Mouse (Mus musculus): ENCODE data around the gene Lmbrd2. TPM values are rescaled to one million over a fixed set of nuclear protein-coding genes. Genes with fewer than 3 reads are reported as not detected.

The Lmbrd2 gene
- polyA plus RNA-seq, 1 experiment from 2014 or later = 3.9 TPM

DNA sequence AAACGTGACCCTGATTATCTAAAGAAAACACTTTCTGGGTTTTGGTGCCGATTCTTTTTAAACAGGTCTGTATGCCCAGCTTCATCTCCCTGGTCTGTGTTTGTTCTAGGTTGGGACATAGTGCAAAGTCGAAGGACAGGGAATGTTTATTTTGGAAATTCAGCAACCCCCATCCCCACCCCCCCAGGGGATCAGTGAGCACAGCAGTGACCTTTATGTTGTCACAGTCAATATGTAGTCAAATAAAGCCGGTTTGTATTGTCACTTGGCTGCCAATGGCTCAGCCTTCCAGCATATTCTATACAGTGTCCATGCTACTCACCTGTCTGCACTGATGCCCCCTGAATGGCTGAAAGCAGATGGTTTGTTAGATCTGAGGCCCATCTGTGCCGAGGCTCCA is 25.8 kb upstream of the Lmbrd2 start:
- Histone ChIP-seq H3K9ac (no peak overlapping the region), H3K9me3 (no peaks in the 10 kb centered on the region), H3K4me1 (no peaks in the 10 kb centered on the region), H3K4me2 (no peak overlapping the region), H3K27ac (no peak overlapping the region), H3K36me3 (replicated peaks) (peaks cover 72% of the 10 kb centered on the region), H3K27me3 (no peaks in the 10 kb centered on the region), H3K4me3 (replicated peaks) (no peak overlapping the region)
- ATAC-seq (ENCODE audit: low FRiP score) = no peak
- 81% methylated on average over 5 of the region's 5 CpGs for WGBS

DNA sequence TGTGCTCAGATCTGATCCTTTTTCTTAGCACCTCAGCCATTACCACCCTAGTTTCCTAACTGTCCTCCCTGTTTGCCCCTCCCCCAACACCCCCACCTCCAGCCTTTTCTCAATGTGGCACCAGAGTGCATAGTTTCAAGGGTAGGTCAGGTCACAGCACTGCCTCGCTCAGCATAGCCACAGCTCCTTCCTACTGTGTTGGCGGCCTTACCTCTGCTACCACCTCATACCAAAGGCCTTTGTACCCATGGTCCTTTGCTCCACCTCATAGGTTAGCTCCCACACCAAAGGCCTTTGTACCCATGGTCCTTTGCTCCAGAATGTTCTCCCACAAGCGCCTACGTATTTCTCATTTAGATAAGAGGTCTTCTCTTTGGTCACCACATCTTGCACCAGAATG is 21.5 kb upstream of the Lmbrd2 start:
- Histone ChIP-seq H3K4me2 (no peak overlapping the region), H3K27ac (no peak overlapping the region), H3K36me3 (replicated peaks) (peaks cover 86% of the 10 kb centered on the region), H3K27me3 (no peaks in the 10 kb centered on the region), H3K4me3 (replicated peaks) (no peak overlapping the region), H3K9ac (no peak overlapping the region), H3K9me3 (no peaks in the 10 kb centered on the region), H3K4me1 (no peaks in the 10 kb centered on the region)
- 89% methylated on average over 4 of the region's 4 CpGs for WGBS
- ATAC-seq (ENCODE audit: low FRiP score) = 0 out of 2 replicates have a peak, but pooled peaks have one; percentile 19

DNA sequence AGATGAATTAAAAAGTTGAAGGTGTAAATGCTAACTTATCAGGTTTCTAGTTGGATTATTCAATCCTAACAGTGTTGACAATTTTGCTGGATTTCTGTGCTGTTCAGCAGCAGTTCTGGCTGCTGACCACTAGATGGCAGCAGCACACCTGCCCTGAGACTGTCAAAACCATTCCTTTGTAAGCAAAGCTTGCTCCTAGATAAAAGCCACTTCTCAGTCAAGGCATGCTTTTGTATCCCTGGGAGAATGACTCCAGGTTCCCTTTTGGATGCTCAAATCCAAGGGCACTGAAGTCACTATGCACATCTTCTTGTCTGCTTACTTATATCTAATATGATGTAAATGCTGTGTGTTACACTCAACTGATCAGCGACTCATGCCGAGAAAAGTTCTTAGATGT is 20.3 kb upstream of the Lmbrd2 start:
- H3K36me3 ChIP-seq (replicated peaks) = peaks cover 86% of the 10 kb centered on the region
- no peak overlapping the region for H3K4me2 ChIP-seq
- no peak overlapping the region for H3K27ac ChIP-seq
- H3K4me1 ChIP-seq = no peaks in the 10 kb centered on the region
- H3K9me3 ChIP-seq = no peaks in the 10 kb centered on the region
- no peaks in the 10 kb centered on the region for H3K27me3 ChIP-seq
- no peak overlapping the region for H3K4me3 ChIP-seq (replicated peaks)
- no peak overlapping the region for H3K9ac ChIP-seq
- ATAC-seq (ENCODE audit: low FRiP score) = peak; percentile 67; the same call in 1 of the 2 replicates
- WGBS = 93% methylated on average over 2 of the region's 2 CpGs

DNA sequence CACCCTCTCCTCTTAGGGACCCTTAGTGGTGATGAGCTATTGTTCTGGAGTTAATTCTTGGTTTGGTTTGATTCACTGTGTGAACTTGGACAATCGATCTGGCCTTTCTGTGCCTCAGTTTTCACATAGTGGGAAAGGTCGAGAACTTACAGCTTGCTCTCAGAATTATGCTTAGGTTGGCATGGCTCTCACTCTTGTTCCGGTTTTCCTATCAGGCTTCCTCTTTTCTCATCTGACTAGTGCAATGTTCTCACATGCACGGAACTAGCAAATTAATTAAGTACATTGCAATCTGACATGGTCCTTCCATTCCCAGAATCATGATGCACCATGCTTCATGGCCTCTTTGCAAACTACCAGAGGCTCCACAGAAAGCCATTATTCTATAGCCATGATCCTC is 17.4 kb upstream of the Lmbrd2 start:
- Histone ChIP-seq H3K36me3 (replicated peaks) (peaks cover 81% of the 10 kb centered on the region), H3K4me2 (no peak overlapping the region), H3K27ac (no peak overlapping the region), H3K4me1 (no peaks in the 10 kb centered on the region), H3K27me3 (no peaks in the 10 kb centered on the region), H3K9me3 (no peaks in the 10 kb centered on the region), H3K4me3 (replicated peaks) (no peak overlapping the region), H3K9ac (no peak overlapping the region)
- WGBS = 94% methylated on average over 4 of the region's 4 CpGs
- no peak for ATAC-seq (ENCODE audit: low FRiP score)

DNA sequence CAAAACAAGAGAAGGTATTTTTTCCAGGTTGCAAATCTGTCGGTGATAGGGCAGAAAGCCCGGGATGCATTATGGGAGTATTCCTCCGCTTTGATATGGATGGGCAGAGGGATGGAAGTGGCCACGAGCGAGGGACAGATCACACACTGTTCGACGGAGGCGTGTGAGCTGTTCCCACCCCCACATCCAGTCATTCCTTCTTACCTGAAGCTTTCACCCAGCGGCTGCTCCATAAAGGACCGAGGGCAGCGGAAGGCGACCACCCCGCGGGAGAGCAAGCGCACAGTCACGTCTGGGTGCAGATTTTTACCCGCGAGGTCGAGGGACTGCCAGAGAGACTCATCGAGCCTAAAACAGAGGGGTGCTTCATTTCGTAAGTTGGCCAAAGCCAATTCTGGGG is 15.5 kb upstream of the Lmbrd2 start:
- no peaks in the 10 kb centered on the region for H3K4me1 ChIP-seq
- no peak overlapping the region for H3K27ac ChIP-seq
- H3K27me3 ChIP-seq = no peaks in the 10 kb centered on the region
- H3K9me3 ChIP-seq = no peaks in the 10 kb centered on the region
- H3K4me3 ChIP-seq (replicated peaks) = no peak overlapping the region
- ATAC-seq (ENCODE audit: low FRiP score) = no peak
- peaks cover 83% of the 10 kb centered on the region for H3K36me3 ChIP-seq (replicated peaks)
- no peak overlapping the region for H3K9ac ChIP-seq
- no peak overlapping the region for H3K4me2 ChIP-seq
- 94% methylated on average over 21 of the region's 21 CpGs for WGBS

DNA sequence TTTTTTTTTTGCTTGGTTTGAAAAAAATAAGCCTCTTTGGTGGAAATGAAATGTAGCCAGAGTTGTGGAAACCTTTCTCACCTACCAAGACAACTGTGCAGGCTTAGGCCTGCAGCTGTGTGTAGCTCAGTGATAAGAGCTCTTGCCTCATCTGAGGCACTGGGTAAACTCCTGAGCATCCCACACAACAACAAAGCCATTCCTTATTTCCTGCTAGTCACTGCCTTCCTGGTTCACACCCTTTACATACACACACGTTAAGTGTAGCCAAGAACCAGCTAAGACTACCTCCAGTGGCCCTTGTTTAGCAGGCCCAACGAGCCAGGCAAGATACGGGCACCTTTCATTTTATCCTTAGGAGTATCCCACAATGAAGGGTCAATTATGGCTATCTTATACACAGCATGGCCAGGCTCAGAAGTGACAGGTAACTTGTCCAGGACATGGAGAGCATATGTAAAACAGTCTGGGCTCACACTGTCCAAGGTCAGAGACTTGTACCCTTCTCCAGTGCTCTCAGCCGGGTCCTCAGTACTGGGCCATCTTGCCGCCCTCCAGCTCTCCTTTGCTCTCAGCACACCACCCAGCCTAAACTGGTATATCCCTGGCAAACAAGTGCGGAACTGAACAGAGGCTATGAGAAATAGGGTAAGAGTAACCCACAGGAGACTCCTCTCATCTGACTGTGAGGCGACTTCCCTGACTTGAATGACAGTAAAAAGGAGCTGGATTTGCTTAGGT is 13.1 kb upstream of the Lmbrd2 start:
- no peak overlapping the region for H3K4me2 ChIP-seq
- WGBS = 91% methylated on average over 7 of the region's 7 CpGs
- no peak overlapping the region for H3K4me3 ChIP-seq (replicated peaks)
- no peak overlapping the region for H3K9ac ChIP-seq
- H3K9me3 ChIP-seq = no peaks in the 10 kb centered on the region
- no peak overlapping the region for H3K27ac ChIP-seq
- no peak for ATAC-seq (ENCODE audit: low FRiP score)
- H3K27me3 ChIP-seq = no peaks in the 10 kb centered on the region
- H3K4me1 ChIP-seq = no peaks in the 10 kb centered on the region
- H3K36me3 ChIP-seq (replicated peaks) = peaks cover 81% of the 10 kb centered on the region

DNA sequence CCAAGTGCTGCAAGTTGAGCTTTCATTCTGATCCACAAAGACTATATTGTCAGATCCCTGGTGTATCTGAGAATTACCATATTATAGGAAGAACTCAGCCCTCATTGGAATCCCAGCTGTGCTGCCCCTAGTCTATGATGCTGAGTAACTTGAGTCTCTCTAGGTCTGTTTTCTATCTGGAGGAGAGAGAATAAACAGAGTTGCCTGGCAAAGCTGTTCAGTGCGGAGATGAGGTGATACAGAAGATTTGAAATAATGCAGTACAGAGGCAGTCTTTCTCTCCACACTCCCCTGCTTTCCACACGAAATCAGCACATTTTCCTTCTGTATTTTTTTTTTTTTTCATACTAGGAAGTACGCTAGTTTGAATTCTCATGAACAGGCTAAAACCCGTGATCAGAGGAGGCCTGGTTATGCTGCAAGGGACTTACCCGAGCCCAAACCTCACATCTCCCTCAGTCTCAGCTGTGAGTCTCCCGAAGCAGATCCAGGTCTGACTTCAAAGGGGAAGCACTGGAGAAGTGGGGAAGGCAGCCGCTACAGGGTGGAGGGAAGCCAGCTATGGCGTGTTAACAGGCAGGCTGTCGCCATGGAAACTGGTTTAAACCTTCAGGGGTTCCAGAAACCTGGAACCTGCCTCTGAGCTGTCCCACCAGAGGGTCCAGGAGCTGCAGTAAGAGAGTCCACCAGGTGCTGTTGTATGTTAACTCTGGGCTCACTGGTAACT is 9.4 kb upstream of the Lmbrd2 start:
- Histone ChIP-seq H3K4me1 (peaks cover 5% of the 10 kb centered on the region; the same call in 1 of the 2 replicates), H3K4me3 (replicated peaks) (no peak overlapping the region), H3K9ac (no peak overlapping the region), H3K4me2 (no peak overlapping the region), H3K36me3 (replicated peaks) (peaks cover 69% of the 10 kb centered on the region), H3K27ac (no peak overlapping the region), H3K9me3 (no peaks in the 10 kb centered on the region), H3K27me3 (no peaks in the 10 kb centered on the region)
- WGBS = 83% methylated on average over 9 of the region's 9 CpGs
- ATAC-seq (ENCODE audit: low FRiP score) = no peak

DNA sequence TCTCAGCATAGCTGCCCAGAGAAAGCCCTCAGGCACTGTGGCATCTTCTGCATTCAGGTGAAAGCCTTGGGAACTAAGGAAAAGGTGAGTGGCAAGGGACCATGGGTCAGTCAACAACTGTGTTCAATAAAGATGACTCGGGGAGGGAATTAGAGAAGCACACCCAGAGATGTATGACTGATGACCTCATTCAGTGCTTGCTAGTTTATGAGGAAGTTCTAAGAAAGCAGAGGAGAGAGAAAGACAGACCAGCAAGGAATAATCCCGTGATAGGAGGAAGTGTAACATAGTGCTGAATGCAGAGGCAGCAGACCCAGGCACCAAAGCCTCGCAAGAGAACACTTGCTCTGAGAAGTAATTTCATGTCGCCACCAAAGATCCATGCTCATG is 8.9 kb upstream of the Lmbrd2 start:
- no peak for ATAC-seq (ENCODE audit: low FRiP score)
- Histone ChIP-seq H3K27ac (no peak overlapping the region), H3K4me3 (replicated peaks) (no peak overlapping the region), H3K4me2 (no peak overlapping the region), H3K9ac (no peak overlapping the region), H3K9me3 (no peaks in the 10 kb centered on the region), H3K4me1 (peaks cover 5% of the 10 kb centered on the region; the same call in 1 of the 2 replicates), H3K27me3 (no peaks in the 10 kb centered on the region), H3K36me3 (replicated peaks) (peaks cover 70% of the 10 kb centered on the region)
- WGBS = 92% methylated on average over 4 of the region's 4 CpGs

DNA sequence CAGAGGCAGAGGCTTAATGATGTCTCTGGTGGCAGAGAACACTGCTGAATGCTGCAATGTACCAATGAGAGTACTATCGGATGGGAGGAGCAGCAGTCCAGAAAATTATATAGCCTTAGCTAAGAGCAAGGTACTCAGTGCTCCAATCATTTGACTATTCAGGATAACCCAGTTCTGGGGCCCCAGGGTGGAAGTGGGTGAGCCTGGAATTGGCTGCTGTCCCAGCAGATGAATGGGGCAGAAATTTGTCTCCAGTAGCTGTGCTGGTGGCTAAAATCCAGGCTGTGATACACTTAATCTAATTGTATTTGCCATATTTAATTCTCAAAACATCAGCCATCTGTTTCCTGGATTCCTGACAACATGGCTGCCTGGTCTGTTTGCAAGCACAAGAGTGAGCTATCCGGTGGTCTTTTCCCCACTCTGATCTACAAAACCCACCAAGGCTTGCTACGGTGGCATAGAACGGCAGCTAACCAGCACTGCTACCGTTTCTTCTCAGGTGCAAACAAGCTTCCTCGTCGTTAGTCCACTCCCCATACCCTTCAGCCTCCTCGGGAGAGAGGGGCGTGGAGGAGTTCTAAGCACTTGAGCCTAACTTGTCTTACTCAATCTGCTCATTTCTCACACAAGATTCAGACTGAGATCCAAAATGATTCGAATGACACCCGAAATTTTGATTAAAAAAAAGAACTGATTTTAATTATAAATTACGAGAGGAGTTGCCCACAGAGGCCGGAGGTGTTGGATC is 7.5 kb upstream of the Lmbrd2 start:
- H3K4me1 ChIP-seq = peaks cover 5% of the 10 kb centered on the region; the same call in 1 of the 2 replicates
- H3K9ac ChIP-seq = no peak overlapping the region
- H3K27me3 ChIP-seq = no peaks in the 10 kb centered on the region
- no peak overlapping the region for H3K27ac ChIP-seq
- no peaks in the 10 kb centered on the region for H3K9me3 ChIP-seq
- ATAC-seq (ENCODE audit: low FRiP score) = no peak
- no peak overlapping the region for H3K4me3 ChIP-seq (replicated peaks)
- WGBS = 89% methylated on average over 13 of the region's 13 CpGs
- H3K36me3 ChIP-seq (replicated peaks) = peaks cover 73% of the 10 kb centered on the region
- no peak overlapping the region for H3K4me2 ChIP-seq

DNA sequence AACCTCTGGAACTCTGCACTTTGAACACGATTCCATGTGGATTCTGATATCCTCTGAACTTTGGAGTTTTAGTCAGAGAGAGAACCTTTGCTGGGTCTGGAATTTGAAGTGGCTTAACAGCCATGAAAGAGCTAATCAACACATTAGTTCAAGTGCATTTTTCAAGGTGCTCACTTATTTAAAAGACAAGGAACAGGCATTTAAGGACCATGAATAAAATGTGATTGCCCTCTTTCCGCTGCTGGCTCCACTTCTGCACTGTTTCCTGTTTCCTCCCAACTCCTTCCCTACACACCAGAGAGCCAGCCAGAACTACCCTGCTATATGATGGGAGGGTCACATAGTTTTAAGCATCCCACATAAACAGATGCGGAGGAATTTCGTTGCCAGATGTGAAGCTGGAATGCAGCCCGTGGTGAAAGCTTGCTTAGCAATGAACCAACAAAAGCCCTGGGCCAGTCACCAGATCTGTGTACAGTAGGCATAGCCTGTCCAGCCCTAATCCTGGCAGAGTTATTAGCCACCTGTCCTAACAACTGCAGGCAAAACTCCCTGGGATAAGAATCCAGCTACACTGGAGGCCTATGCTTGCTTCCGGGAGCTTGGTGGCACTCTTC is 5.4 kb upstream of the Lmbrd2 start:
- Histone ChIP-seq H3K4me2 (no peak overlapping the region), H3K36me3 (replicated peaks) (peaks cover 64% of the 10 kb centered on the region), H3K27ac (no peak overlapping the region), H3K9me3 (no peaks in the 10 kb centered on the region), H3K27me3 (no peaks in the 10 kb centered on the region), H3K4me3 (replicated peaks) (no peak overlapping the region), H3K9ac (no peak overlapping the region), H3K4me1 (peaks cover 17% of the 10 kb centered on the region)
- no peak for ATAC-seq (ENCODE audit: low FRiP score)
- 86% methylated on average over 6 of the region's 6 CpGs for WGBS

DNA sequence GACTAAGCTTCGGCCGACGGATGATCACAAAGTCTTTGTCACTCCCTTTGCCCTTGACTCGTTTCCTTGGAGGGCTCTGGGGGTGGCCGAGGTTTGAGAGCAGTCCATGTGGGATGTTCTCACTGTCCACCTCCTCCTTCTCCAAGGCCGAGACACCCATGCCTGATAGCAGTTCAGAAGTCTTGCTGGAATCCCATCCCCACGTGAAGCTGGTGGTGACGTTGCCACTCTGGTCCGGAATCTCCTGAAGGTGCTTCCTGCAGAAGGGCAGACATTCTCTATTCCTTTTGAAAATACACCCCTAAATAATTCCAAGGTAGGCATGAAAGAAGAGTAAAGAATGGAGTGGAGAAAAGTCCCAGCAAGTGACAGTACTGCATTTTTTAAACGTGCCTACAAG is 903 bp upstream of the Lmbrd2 start:
- H3K36me3 ChIP-seq (replicated peaks) = peaks cover 39% of the 10 kb centered on the region
- ATAC-seq (ENCODE audit: low FRiP score) = no peak
- peak overlapping the region; percentile 85 for H3K4me3 ChIP-seq (replicated peaks)
- H3K9me3 ChIP-seq = no peaks in the 10 kb centered on the region
- peaks cover 17% of the 10 kb centered on the region for H3K4me1 ChIP-seq
- peak overlapping the region; percentile 79 for H3K4me2 ChIP-seq
- no peaks in the 10 kb centered on the region for H3K27me3 ChIP-seq
- H3K9ac ChIP-seq = peak overlapping the region; percentile 69
- no peak overlapping the region for H3K27ac ChIP-seq
- whole genome bisulfite sequencing = 27% methylated on average over 10 of the region's 10 CpGs

DNA sequence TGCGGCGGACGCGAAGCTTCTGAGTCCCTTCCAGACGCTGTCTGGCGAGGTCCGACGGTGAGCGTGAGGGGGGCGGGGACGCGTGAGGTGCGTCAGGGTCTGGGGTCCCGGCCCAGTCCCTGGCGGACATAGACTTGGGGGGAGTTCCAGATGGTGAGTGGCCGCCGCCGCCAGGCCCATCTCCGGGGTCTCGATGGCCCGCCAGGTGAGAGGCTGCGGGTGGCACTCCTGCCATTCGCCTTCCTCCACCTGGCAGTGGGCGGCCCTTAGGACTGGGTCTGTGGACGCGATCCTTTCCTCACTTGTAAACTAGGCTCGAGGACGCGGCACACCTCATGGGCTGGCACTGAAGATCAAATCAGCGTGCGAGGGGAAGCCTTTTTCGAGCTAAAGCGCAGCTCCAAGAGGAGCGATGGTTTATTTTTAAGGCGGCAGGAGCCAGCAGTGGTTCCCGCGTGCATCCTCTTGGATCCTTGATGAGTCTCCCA is 378 bp downstream of the Lmbrd2 start:
- Histone ChIP-seq H3K27ac (peak overlapping the region; percentile 83), H3K36me3 (replicated peaks) (peaks cover 30% of the 10 kb centered on the region), H3K4me2 (peak overlapping the region; percentile 79), H3K4me1 (peaks cover 17% of the 10 kb centered on the region), H3K9me3 (no peaks in the 10 kb centered on the region), H3K27me3 (no peaks in the 10 kb centered on the region), H3K4me3 (replicated peaks) (peak overlapping the region; percentile 85), H3K9ac (peak overlapping the region; percentile 80)
- WGBS = under 1% methylated on average over 37 of the region's 37 CpGs
- peak; percentile 90 for ATAC-seq (ENCODE audit: low FRiP score)

Data from forebrain, embryonic 12.5 days (tissue).